Mouse (Mus musculus) heart, adult 2 months (tissue): ENCODE results near the gene Ube2v1. TPM values are rescaled to one million over a fixed set of nuclear protein-coding genes. Genes with fewer than 3 reads are reported as not detected.
A peak's percentile ranks its signal among the peaks of the same experiment; 100 is the strongest.

Source experiments
- DNase-seq, 2 experiments: peaks; one replicate each; pipeline ENCODE4 v3.0.0; 2021
- H3K27ac ChIP-seq: fragments of 200-600 bp; 2 replicates; pipeline ENCODE4 v1.8.1; 2022
- H3K27me3 ChIP-seq: fragments of 200-500 bp; 2 replicates; pipeline ENCODE4 v1.6.1; 2012; ENCODE audit warnings: mild to moderate bottlenecking, low read length, inconsistent platforms, mixed read lengths; ENCODE audit not compliant: control insufficient read depth, insufficient read depth
- H3K36me3 ChIP-seq: fragments of 200-500 bp; 2 replicates; pipeline ENCODE4 v1.6.1; 2012; ENCODE audit warnings: low read length, inconsistent platforms; ENCODE audit not compliant: control insufficient read depth, insufficient read depth
- H3K4me1 ChIP-seq: fragments of 200-500 bp; 2 replicates; pipeline ENCODE4 v1.6.1; 2011; ENCODE audit warnings: low read length; ENCODE audit not compliant: control insufficient read depth, insufficient read depth
- H3K4me3 ChIP-seq: fragments of 200-600 bp; 2 replicates; pipeline ENCODE4 v1.8.1; 2022
- H3K79me2 ChIP-seq: fragments of 200-500 bp; replicated peaks from 2 replicates; pipeline ENCODE4 v1.6.1; 2012; ENCODE audit warnings: mild to moderate bottlenecking, inconsistent platforms, low read length, moderate library complexity, mixed read lengths; ENCODE audit not compliant: control insufficient read depth, insufficient read depth
- H3K9ac ChIP-seq: fragments of 200-500 bp; 2 replicates; pipeline ENCODE4 v1.6.1; 2012; ENCODE audit warnings: low read depth, mild to moderate bottlenecking, control low read depth, inconsistent platforms, low read length, mixed read lengths
- CTCF ChIP-seq: fragments of 200-600 bp; IDR thresholded peaks from 2 replicates; pipeline ENCODE4 v1.8.1; 2022; ENCODE audit warnings: antibody characterized with exemption, mild to moderate bottlenecking, moderate library complexity
- EP300 ChIP-seq: fragments of 200-500 bp; IDR thresholded peaks from 2 replicates; pipeline ENCODE4 v1.6.1; 2011; ENCODE audit warnings: low read depth, low read length, control low read depth; ENCODE audit not compliant: insufficient read depth
- POLR2A ChIP-seq: fragments of 200-500 bp; IDR thresholded peaks from 2 replicates; pipeline ENCODE4 v1.6.1; 2011; ENCODE audit warnings: mild to moderate bottlenecking, low read depth, low read length, control low read depth; ENCODE audit not compliant: insufficient read depth
- WGBS: fragments of 180-500 bp; shearing (Covaris S2); methylation state at CpG from one replicate; pipeline ENCODE4 v1.1.7; 2018; 5-methylcytosine and 5-hydroxymethylcytosine counted together
- intact Hi-C: fragments of 180-260 bp; cut with DNase I; formaldehyde crosslinking; loops from one replicate; pipeline ENCODE4 v1.15.1; 2025
- polyA plus RNA-seq: library from polyadenylated mRNA; depleted of rRNA; stranded (reverse); fragments of >200 nt; gene quantifications from 2 replicates; pipeline ENCODE4 v1.2.3, GENCODE M21; 2012
- total RNA-seq, 2 experiments: library from RNA; stranded (reverse); gene quantifications; 2 replicates each; pipeline ENCODE4 v1.2.3; 2021

Gene Ube2v1
- total and polyA plus RNA-seq, 3 experiments = 101 to 121 (median 118) TPM

GRCm38 (mm10) chr2:167657973-167658372 is 26.1 kb upstream of the Ube2v1 start:
- no peaks in the 10 kb centered on the region for H3K27me3 ChIP-seq
- no peak for TF ChIP-seq EP300
- no peak for TF ChIP-seq CTCF
- no peak for TF ChIP-seq POLR2A
- DNase-seq = no peak
- H3K36me3 ChIP-seq = no peaks in the 10 kb centered on the region
- intact Hi-C loops = no loop called here
- 81% methylated on average over 4 of the region's 4 CpGs for WGBS
- H3K27ac ChIP-seq = no peak overlapping the region
- peaks cover 11% of the 10 kb centered on the region for H3K4me1 ChIP-seq
- peaks cover 4% of the 10 kb centered on the region for H3K79me2 ChIP-seq
- no peak overlapping the region for H3K9ac ChIP-seq
- H3K4me3 ChIP-seq = no peak overlapping the region

- Histone ChIP-seq H3K79me2 (peaks cover 4% of the 10 kb centered on the region), H3K4me3 (no peak overlapping the region), H3K36me3 (no peaks in the 10 kb centered on the region), H3K27me3 (no peaks in the 10 kb centered on the region), H3K27ac (peak overlapping the region; percentile 55), H3K9ac (peak overlapping the region; percentile 19; the same call in 1 of the 2 replicates), H3K4me1 (peaks cover 11% of the 10 kb centered on the region)
- DNase-seq = peak; percentile 57 to 80
- WGBS = 61% methylated on average over 16 of the region's 16 CpGs
- TF ChIP-seq EP300 (no peak), CTCF (no peak), POLR2A (0 out of 2 replicates have a peak, but pooled peaks have one; percentile 10)
- intact Hi-C loops = no loop called here
Observed at GRCm38 (mm10) chr2:167656629-167657478, 25.0 kb upstream of the Ube2v1 start.

GRCm38 (mm10) chr2:167654911-167655600 is 23.2 kb upstream of the Ube2v1 start:
- Histone ChIP-seq H3K27me3 (no peaks in the 10 kb centered on the region), H3K4me1 (peaks cover 9% of the 10 kb centered on the region), H3K36me3 (no peaks in the 10 kb centered on the region), H3K27ac (no peak overlapping the region), H3K79me2 (peaks cover 4% of the 10 kb centered on the region), H3K9ac (no peak overlapping the region), H3K4me3 (no peak overlapping the region)
- TF ChIP-seq EP300 (no peak), POLR2A (no peak), CTCF (no peak)
- intact Hi-C loops = no loop called here
- WGBS = 84% methylated on average over 10 of the region's 10 CpGs
- no peak for DNase-seq

- TF ChIP-seq CTCF = no peak
- no peak for TF ChIP-seq POLR2A
- no peak for TF ChIP-seq EP300
- intact Hi-C loops = no loop called here
- Histone ChIP-seq H3K9ac (no peak overlapping the region), H3K4me3 (no peak overlapping the region), H3K27me3 (no peaks in the 10 kb centered on the region), H3K4me1 (peaks cover 4% of the 10 kb centered on the region), H3K79me2 (peaks cover 4% of the 10 kb centered on the region), H3K36me3 (no peaks in the 10 kb centered on the region), H3K27ac (no peak overlapping the region)
- 73% methylated on average over 7 of the region's 7 CpGs for WGBS
- DNase-seq = no peak
Observed at GRCm38 (mm10) chr2:167652694-167653093, 20.8 kb upstream of the Ube2v1 start.

GRCm38 (mm10) chr2:167651622-167652021 is 19.7 kb upstream of the Ube2v1 start:
- intact Hi-C loops = no loop called here
- Histone ChIP-seq H3K9ac (no peak overlapping the region), H3K4me1 (no peaks in the 10 kb centered on the region; the same call in 1 of the 2 replicates), H3K4me3 (no peak overlapping the region), H3K27ac (no peak overlapping the region), H3K79me2 (peaks cover 2% of the 10 kb centered on the region), H3K36me3 (no peaks in the 10 kb centered on the region), H3K27me3 (no peaks in the 10 kb centered on the region)
- TF ChIP-seq CTCF (no peak), EP300 (no peak), POLR2A (no peak)
- no peak for DNase-seq
- 95% methylated on average over 9 of the region's 9 CpGs for WGBS
